In the genomic region with DNA sequence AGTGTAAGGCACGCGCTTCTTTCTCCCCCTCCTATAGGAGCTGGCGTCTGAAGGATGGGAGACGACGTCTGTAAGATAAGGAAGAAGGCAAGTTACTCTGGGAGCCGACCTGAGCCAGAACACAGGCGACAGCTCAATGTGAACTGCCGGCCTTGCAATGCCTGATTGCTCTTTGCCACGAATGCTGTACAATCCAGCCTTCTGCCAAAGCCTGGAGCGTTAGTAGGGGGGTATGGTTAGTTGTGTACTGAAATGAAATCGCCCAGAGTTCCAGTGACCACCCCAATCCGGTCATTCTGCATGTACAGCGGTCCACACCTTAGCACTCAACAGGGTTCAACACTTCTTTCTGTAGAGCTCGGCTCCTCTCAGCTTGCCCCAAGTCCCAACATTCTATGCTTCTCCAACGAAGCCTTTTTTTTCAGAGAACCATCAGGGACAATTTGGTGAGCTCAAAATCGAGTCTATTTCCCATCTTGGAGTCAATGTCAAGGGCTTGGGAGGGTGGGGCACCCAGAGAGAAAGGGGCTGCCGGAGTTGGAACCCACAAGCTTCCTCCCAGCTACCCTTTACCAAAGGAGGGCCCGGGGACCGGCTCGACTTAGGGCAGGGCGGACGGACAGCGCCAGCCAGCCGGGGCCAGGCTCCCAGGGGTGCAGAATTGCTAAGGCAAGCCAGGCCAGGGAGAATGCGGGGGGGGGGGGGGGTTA, we compare ENCODE assay signal across 17 mouse cellular contexts. TPM values are rescaled to one million over a fixed set of nuclear protein-coding genes. Genes with fewer than 3 reads are reported as not detected.
DNase-seq lines count a peak whose midpoint lies in the region; ATAC-seq and TF ChIP-seq lines count a peak whose summit lies in the region.
"Had no signal": no experiment of that assay in that cellular context is flagged by ENCODE, and none has a peak within 500 bp of the region (broad histone marks: within the 10 kb centered on the region; RNA-seq: fewer than 3 reads in every experiment).

No protein-coding gene starts in this region.

- no peak for TF ChIP-seq CTCF in E14TG2a.4 (conservative IDR thresholded peaks at IDR 0.05; ENCODE audit: low read length)

- H3K27ac ChIP-seq in limb, embryonic 13.5 days: peak overlapping the region; percentile 97
- H3K27ac ChIP-seq: liver, embryonic 15.5 days had no signal

- 1% methylated on average over 25 of the region's 25 CpGs for WGBS in limb, embryonic 13.5 days

- H3K36me3 ChIP-seq in E14TG2a.4 (ENCODE audit: insufficient read depth, low read length): no peaks in the 10 kb centered on the region
- H3K36me3 ChIP-seq in limb, embryonic 13.5 days: no peaks in the 10 kb centered on the region
- H3K36me3 ChIP-seq: G1E; liver, embryonic 15.5 days had no signal

- H3K4me2 ChIP-seq in limb, embryonic 13.5 days (replicated peaks): peak overlapping the region; percentile 69

- 0 out of 2 replicates have a peak overlapping the region, but pooled peaks have one; percentile 72 for H3K4me3 ChIP-seq in E14TG2a.4 (replicated peaks; ENCODE audit: low read length)
- H3K4me3 ChIP-seq in limb, embryonic 13.5 days: peak overlapping the region; percentile 95

- no peak for ATAC-seq in limb, embryonic 13.5 days (ENCODE audit: low FRiP score, low read depth)
- ATAC-seq: hindbrain, embryonic 16.5 days had no signal

- DNase-seq in kidney, adult 18-20 months: peak; percentile 53
- DNase-seq in kidney, postnatal 25 days: no peak
- DNase-seq in R1 (ENCODE audit: low read depth, low spot score): peak; percentile 35
- DNase-seq in cerebellum, adult 18-20 months: no peak
- DNase-seq in right cerebral cortex, postnatal 25 days: no peak
- no peak for DNase-seq in ovary, adult 18-20 months (ENCODE audit: low spot score)
- DNase-seq: cerebellum, adult 11-12 months; layer of hippocampus, postnatal 36 days; thymus, postnatal 14 days had no signal

- H3K27me3 ChIP-seq in E14TG2a.4 (ENCODE audit: insufficient read depth, low read length): peaks cover 84% of the 10 kb centered on the region
- peaks cover 15% of the 10 kb centered on the region; the same call in 1 of the 2 replicates for H3K27me3 ChIP-seq in limb, embryonic 13.5 days

- peaks cover 26% of the 10 kb centered on the region for H3K4me1 ChIP-seq in E14TG2a.4 (replicated peaks; ENCODE audit: low read depth, low read length)
- H3K4me1 ChIP-seq in limb, embryonic 13.5 days: peaks cover 18% of the 10 kb centered on the region

- peak overlapping the region; percentile 100 for H3K9ac ChIP-seq in limb, embryonic 13.5 days
- H3K9ac ChIP-seq: liver, embryonic 15.5 days had no signal

- no peaks in the 10 kb centered on the region for H3K9me3 ChIP-seq in E14TG2a.4 (ENCODE audit: low read length)
- no peaks in the 10 kb centered on the region for H3K9me3 ChIP-seq in limb, embryonic 13.5 days
- H3K9me3 ChIP-seq: liver, embryonic 15.5 days; megakaryocyte, embryonic 14.5 days had no signal

RNA-seq across cellular contexts. Expression of a gene that starts 1.4 kb away (rescaled TPM):
- polyA plus RNA-seq in limb, embryonic 13.5 days (2015; fragmentation: Nextera tagmentation; extraction: Ambion mirVana): 24.5 and 27.7 TPM in 2 replicates
- polyA plus RNA-seq: embryonic facial prominence, embryonic 14.5 days; G1E; hindbrain, embryonic 16.5 days; liver, embryonic 15.5 days; spleen, adult 2 months had no signal

RNA-seq across cellular contexts. Expression of a gene that starts 13.6 kb away (rescaled TPM):
- polyA plus RNA-seq in limb, embryonic 13.5 days (2015; fragmentation: Nextera tagmentation; extraction: Ambion mirVana): 44.5 and 55.0 TPM in 2 replicates
- polyA plus RNA-seq: embryonic facial prominence, embryonic 14.5 days; G1E; hindbrain, embryonic 16.5 days; liver, embryonic 15.5 days; spleen, adult 2 months had no signal

RNA-seq across cellular contexts. Expression of a gene that starts 18.6 kb away (rescaled TPM):
- 191 and 207 TPM in 2 replicates for polyA plus RNA-seq in limb, embryonic 13.5 days (2015; fragmentation: Nextera tagmentation; extraction: Ambion mirVana)
- polyA plus RNA-seq: embryonic facial prominence, embryonic 14.5 days; G1E; hindbrain, embryonic 16.5 days; spleen, adult 2 months had no signal

RNA-seq across cellular contexts. Expression of a gene that starts 28.3 kb away (rescaled TPM):
- 58.3 and 63.5 TPM in 2 replicates for polyA plus RNA-seq in limb, embryonic 13.5 days (2015; fragmentation: Nextera tagmentation; extraction: Ambion mirVana)
- polyA plus RNA-seq: G1E had no signal

RNA-seq across cellular contexts. Expression of a gene that starts 37.6 kb away (rescaled TPM):
- polyA plus RNA-seq in limb, embryonic 13.5 days (2015; fragmentation: Nextera tagmentation; extraction: Ambion mirVana): 11.8 and 13.1 TPM in 2 replicates

Comparison
In these comparisons a context has a peak if more than half of its experiments do, and no peak if none do; other contexts are left out.
1. DNase-seq: peak in kidney, adult 18-20 months (single experiment) and R1 (single experiment); none in kidney, postnatal 25 days (0 of 2), cerebellum, adult 18-20 months (0 of 2), right cerebral cortex, postnatal 25 days (single experiment) and ovary, adult 18-20 months (single experiment).